Comparison of ENCODE assay signal across 8 mouse cellular contexts in the genomic region with DNA sequence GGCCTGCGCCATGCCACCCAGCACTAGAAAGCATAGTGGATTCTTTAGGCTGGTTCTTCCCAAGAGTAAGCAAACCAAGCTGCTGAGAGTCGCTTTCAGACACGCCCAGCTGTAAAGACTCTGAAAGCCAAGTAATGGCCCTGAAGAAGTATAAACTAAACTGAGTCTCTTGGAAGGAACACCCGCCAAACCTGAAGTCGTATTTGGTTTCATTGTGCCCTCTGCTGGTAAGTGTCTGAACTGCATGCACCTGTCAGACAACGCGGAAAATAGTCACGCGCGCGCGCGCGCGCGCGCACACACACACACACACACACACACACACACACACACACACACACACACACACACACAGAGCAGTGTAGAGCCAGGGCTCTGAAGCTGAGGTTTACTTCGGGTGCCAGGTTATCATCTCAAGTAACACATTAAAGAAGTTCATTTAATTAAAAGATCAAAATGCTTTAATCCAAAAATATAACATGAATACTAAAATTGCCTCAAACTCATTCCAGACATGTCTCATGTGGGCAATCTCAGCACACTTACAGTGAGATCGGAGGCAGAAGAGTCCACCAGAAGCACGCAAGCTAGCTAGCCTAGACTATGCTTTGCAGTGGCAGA. TPM values are rescaled to one million over a fixed set of nuclear protein-coding genes. Genes with fewer than 3 reads are reported as not detected.
DNase-seq lines count a peak whose midpoint lies in the region; ATAC-seq lines count a peak whose summit lies in the region.

No protein-coding gene starts in this region.

- peak; percentile 88 for DNase-seq in CD4-positive helper T cell, adult 2 months (ENCODE audit: low read depth, low spot score)
- DNase-seq in embryo, embryonic 11.5 days (ENCODE audit: low read depth, low spot score): peak; percentile 64
- peak; percentile 64 to 89 for DNase-seq in kidney, postnatal 36 days
- peak; percentile 59 for DNase-seq in retina, adult 2 months (ENCODE audit: low read depth, low spot score)
- DNase-seq in thymus, postnatal 14 days: peak; percentile 81

- peaks cover 12% of the 10 kb centered on the region for H3K4me1 ChIP-seq in heart, embryonic 13.5 days
- H3K4me1 ChIP-seq in lung, embryonic 16.5 days (replicated peaks; ENCODE audit: control insufficient read depth, insufficient read depth, low read length): peaks cover 12% of the 10 kb centered on the region

- 0 out of 2 replicates have a peak overlapping the region, but pooled peaks have one; percentile 33 for H3K9ac ChIP-seq in heart, embryonic 13.5 days
- H3K9ac ChIP-seq in lung, embryonic 16.5 days (ENCODE audit: low read length): 0 out of 2 replicates have a peak overlapping the region, but pooled peaks have one; percentile 27

- ATAC-seq in activated CD4-positive, CD25-positive, alpha-beta regulatory T cell, adult 4 months: peak; percentile 24
- no peak for ATAC-seq in heart, embryonic 13.5 days (ENCODE audit: extremely low read depth, insufficient number of reproducible peaks, low FRiP score, low TSS enrichment)
- ATAC-seq in lung, embryonic 16.5 days (ENCODE audit: low read depth): peak; percentile 63

- peaks cover 3% of the 10 kb centered on the region; the same call in 1 of the 2 replicates for H3K27me3 ChIP-seq in heart, embryonic 13.5 days (replicated peaks)
- no peaks in the 10 kb centered on the region for H3K27me3 ChIP-seq in lung, embryonic 16.5 days (ENCODE audit: control insufficient read depth, insufficient read depth, low read depth, low read length)

- H3K4me2 ChIP-seq in heart, embryonic 13.5 days: peak overlapping the region; percentile 51
- no peak overlapping the region for H3K4me2 ChIP-seq in lung, embryonic 16.5 days (ENCODE audit: low read depth, low read length)

- H3K27ac ChIP-seq in heart, embryonic 13.5 days (replicated peaks): no peak overlapping the region
- 0 out of 2 replicates have a peak overlapping the region, but pooled peaks have one; percentile 10 for H3K27ac ChIP-seq in lung, embryonic 16.5 days (ENCODE audit: low read length)

- 28% methylated on average over 8 of the region's 20 CpGs for WGBS in heart, embryonic 13.5 days
- WGBS in lung, embryonic 16.5 days: 15% methylated on average over 13 of the region's 20 CpGs

- H3K9me3 ChIP-seq in heart, embryonic 13.5 days: no peaks in the 10 kb centered on the region
- H3K9me3 ChIP-seq in lung, embryonic 16.5 days (ENCODE audit: control insufficient read depth, low read length): no peaks in the 10 kb centered on the region

- H3K4me3 ChIP-seq in heart, embryonic 13.5 days: no peak overlapping the region
- H3K4me3 ChIP-seq in lung, embryonic 16.5 days (ENCODE audit: low read length): no peak overlapping the region

- H3K36me3 ChIP-seq in heart, embryonic 13.5 days: peaks cover under 1% of the 10 kb centered on the region; the same call in 1 of the 2 replicates
- no peaks in the 10 kb centered on the region for H3K36me3 ChIP-seq in lung, embryonic 16.5 days (ENCODE audit: control insufficient read depth, insufficient read depth, low read length)

RNA-seq across cellular contexts. Expression of a gene that starts 3.6 kb away (rescaled TPM):
- 100 to 1,000 TPM; 201 to 218 TPM for polyA plus RNA-seq in activated CD4-positive, CD25-positive, alpha-beta regulatory T cell, adult 4 months (2017; shearing (Covaris generic))
- polyA plus RNA-seq in heart, embryonic 13.5 days (2015; fragmentation: Nextera tagmentation; extraction: Ambion mirVana): 196 and 207 TPM in 2 replicates
- polyA plus RNA-seq in lung, embryonic 16.5 days (2015; fragmentation: Nextera tagmentation; extraction: Ambion mirVana): 259 and 266 TPM in 2 replicates

RNA-seq across cellular contexts. Expression of a gene that starts 53.1 kb away (rescaled TPM):
- polyA plus RNA-seq in activated CD4-positive, CD25-positive, alpha-beta regulatory T cell, adult 4 months (2017; shearing (Covaris generic)): 10 to 100 TPM; 13.0 to 15.3 TPM
- 7.8 and 8.9 TPM in 2 replicates for polyA plus RNA-seq in heart, embryonic 13.5 days (2015; fragmentation: Nextera tagmentation; extraction: Ambion mirVana)
- polyA plus RNA-seq in lung, embryonic 16.5 days (2015; fragmentation: Nextera tagmentation; extraction: Ambion mirVana): 13.2 and 14.7 TPM in 2 replicates
